Mouse (Mus musculus) ES-Bruce4 (cell line): Measurements from ENCODE around the gene Abcc9.

Experiments
- CTCF ChIP-seq: IDR thresholded peaks from one replicate; pipeline ENCODE4 v1.8.1; 2011; ENCODE audit warnings: low read depth, low read length
- EP300 ChIP-seq: IDR thresholded peaks from 2 replicates; pipeline ENCODE4 v1.6.1; 2011; ENCODE audit warnings: low read depth, low read length; ENCODE audit not compliant: insufficient read depth
- POLR2A ChIP-seq: IDR thresholded peaks from one replicate; pipeline ENCODE4 v1.8.1; 2011; ENCODE audit warnings: low read length; ENCODE audit not compliant: insufficient read depth

DNA sequence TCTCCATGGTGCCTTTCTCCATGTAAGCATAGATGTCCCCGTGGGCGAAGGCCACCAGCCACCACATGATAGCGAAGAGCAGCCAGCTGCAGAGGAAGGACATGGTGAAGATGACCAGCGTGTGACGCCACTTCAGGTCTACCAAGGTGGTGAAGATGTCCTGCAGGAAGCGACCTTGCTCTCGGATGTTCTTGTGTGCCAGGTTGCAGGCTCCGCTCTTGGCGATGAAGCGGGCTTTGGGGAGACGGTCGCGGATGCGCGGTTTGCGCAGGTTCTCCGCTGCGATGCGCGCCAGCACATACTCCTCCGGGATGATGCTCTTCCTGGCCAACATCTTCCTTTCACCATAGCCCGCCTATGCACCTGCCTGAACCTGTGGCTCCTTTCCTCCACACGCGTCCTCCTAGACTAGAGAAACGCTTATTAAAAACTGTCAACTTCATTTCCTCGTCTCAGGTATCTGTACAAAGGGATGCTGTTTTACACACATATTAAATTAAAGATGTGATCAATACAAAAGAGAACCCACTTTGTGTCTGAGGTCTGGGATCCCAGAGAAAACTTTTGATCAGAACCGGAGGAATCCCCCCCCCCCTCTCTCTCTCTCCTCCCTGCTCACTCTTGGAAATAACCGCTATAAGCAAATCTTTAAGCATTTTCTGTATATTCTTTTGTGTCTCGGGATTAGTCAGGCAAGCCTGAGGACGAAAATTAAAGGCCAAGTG is 131.9 kb downstream of the Abcc9 start:
- TF ChIP-seq EP300 (no peak), CTCF (no peak), POLR2A (no peak)
